Mouse (Mus musculus) urinary bladder, postnatal 36 days (tissue): ENCODE measurements around the gene Pon2.

Experiments used
- DNase-seq, 2 experiments: peaks; one replicate each; pipeline ENCODE4 v3.0.0; 2022; ENCODE audit warnings: low spot score in 2 of 2, mixed read lengths in 1 of 2

Gene Pon2

DNA sequence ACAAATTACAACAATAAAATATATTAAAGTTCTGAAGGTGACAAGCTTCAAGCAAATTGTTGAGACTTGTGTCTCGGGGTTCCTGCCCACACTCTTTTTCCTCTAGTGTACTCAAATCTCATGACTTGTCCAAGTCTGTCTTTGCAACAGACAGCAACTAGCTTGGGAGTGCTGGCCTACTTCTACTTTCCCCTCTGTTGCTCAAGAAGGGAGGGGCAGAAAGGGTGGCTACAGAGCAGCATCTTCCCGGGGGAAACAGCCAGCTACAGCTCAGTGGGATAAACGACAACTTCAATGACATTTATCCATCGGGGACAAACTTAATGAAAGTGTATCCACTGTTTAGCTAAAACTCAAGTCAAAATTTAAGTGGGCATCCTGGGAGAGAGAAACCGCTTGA, 5.4 kb downstream of the Pon2 start:
- DNase-seq: no peak

DNA sequence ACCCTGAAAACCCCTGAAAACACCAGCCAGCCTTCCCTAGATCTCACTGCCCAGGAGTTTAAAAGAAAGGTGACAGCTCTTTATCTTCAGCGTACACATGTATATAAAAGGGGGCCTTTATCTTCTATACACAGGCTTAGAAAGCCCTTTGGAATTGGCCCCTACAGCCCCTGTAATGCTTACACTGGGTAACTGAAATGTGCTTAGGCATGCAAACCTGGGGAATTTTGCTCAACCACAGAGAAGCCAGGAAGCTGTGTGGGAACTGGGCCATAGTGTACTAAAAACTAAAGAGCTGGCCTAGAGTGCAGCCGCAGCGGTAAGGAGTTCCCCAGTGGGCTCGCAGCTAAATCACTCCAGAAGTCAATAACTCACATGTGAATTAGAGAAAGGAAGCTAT, 6.8 kb downstream of the Pon2 start:
- peak in 1 of 2 experiments; percentile 29 for DNase-seq

DNA sequence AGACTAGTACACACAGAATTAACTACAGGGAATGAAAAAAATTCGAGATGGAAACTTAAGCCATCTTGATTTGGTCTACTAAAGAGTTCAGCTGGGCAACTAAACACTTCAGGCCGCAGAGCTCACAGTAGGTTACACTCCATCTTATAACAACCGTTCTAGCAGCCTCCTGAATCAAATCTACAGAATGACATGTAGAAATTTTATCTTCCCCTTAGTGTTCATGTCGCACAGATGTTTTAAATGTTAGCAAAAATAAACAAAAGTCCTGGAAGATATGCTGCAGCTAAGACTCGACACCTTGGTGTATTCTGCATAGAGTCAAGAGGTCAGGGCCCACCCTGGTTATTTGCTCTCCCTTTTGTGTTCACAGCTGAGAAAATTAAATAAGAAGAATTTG, 10.3 kb downstream of the Pon2 start:
- DNase-seq: no peak

DNA sequence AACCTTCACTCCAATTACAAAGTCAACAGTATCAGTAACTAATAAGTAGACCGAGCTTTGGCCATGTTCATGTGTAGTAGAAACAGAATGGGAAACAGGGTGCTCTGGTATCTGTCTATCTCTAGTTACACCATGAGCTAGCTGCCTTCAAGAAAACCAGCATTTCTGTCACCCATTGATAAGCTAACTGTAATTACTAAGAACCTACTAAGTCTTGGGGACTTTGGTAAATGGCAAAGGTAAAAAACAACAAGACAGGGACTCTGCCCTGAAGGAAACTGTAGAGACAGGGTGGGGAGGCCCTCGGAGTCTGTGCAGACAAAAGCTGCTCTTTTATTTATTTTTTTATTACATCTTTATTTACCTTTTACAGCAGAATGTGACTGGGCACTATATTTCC, 10.9 kb downstream of the Pon2 start:
- DNase-seq: no peak

DNA sequence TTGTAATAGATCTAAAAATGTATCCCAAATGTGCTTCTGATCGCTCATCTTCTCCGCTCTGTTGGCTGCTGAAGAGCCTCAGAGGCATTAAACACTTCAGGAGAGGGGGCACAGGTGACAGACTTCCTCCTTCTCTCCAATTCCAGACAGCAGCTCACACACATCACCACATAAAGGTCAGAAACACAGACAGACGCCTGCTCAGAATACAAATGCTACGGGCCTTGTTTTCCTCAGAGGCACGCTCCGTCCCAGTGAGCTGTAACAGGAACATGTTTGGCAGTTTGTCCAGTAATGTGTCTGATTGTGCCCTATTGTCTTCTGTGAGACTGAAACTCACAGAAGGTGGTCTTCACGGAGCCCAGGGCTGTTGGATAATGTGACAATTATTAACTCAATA, 15.8 kb downstream of the Pon2 start:
- DNase-seq: no peak

DNA sequence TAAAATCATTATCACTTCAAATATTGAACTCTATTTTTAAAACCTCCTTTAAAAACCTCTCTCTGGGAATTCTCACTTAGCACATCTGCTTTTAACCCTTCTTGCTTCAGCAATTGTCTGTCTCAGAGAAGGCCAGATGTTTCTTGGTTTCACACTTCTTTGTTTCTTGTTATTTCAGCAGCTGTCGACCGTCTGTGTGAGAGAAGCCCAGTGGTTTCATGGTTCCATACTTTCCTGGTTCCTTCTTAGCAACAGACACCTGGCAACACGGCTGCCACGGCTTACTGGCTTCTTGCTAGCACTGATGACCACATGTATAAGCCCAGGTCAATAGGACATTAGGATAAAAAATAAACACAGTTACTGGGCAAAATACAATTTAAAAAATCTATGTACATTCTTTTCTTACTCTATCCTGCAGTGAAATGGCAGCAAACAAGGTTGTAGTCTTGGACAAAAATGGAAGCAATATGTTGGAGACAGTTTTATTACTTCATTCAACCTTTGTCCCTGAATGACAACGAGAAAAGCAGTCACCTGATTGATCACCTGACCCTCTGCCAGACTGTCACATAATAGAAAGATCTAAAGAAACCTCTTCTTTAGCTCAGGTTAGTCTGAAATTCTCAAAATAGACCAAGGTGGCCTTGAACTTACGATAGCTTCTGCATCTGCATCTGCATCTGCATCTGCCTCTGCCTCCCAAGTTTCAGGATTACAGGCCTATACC, 17.5 kb downstream of the Pon2 start:
- DNase-seq: no peak

DNA sequence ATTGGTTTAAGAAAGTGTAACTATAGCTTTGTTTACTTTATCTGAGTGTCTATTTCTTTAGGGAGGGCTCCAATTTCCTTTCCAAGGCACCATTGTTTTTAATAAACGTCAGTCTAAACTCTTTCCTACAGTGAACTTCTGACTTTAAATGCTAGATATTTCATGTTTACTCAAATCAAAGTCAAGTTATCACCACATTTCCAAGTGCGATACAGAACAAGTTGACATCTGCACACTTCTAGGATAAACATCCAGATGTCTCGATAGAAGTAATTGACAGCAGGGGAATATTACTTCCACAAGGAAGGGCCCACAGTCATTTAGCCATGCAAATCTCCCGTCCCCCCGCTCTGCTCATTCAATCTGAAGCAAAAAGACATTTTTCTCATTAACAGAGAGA, 20.3 kb downstream of the Pon2 start:
- no peak for DNase-seq

DNA sequence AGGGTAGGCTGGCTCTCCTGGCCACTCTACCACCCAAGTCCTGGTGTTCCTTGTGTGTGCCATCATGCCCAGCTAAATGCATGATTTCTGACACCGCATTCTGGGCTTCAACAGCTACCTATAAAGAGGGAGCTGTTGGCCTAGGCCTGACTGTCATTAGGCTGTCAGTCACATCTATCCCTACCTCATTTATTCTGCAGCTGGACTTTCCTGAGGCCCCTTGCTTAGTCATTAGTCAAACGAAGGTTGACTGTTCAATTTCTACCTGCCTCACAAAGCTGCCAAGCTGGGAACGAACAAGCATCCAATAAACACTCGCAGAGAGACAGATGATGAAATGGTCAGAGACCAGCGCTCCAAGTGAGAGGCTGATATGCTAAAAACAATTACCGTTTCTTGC, 28.6 kb downstream of the Pon2 start:
- DNase-seq: no peak

DNA sequence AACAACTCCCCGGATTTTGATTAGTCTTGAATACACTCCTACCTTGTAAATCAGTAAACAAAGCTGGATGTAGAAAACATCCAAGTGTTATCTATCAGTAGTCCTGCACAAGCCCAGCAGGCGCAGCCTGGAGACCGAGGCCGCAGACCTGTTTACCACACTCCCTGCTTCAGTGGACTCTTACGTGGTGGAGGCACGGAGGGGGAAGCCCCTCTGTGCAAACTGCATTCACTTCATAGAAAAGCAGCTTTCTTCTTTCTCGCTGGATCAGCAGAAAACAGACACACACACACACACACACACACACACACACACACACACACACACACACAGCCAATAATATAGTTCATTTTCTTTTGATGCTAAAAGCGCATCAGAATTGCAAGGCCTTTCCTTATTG, 33.5 kb downstream of the Pon2 start:
- DNase-seq: no peak

DNA sequence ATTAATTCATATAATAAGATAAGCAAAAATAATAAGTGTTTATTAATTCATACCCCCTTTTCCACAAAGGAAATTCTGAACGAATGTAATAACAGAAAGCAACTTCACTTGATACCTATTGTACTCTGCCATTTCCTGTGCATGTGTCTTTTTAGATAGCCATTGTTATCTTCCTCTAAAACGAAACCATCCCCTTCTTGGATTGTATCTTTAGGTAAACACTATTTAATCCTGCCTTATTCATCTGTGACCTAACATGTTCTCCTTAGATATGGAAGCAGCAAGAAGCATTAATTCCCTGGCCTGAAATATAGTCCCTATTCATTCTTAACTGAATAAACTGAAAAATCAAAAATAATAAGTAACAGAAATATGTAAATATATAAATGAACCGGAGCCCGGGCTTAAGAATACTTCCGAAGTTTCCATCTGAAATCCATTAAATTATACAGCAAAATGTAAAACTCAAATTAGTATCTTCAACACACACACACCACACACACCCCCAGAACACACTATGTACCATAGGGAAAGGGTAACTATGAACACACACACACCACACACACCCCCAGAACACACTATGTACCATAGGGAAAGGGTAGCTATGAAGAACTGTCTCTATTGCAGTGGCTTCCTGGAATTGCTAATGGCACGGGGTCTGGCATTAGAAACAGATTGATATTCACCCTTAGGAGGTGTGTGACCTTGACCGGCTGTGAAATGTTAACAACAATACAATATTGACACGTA, 34.8 kb downstream of the Pon2 start:
- no peak for DNase-seq

DNA sequence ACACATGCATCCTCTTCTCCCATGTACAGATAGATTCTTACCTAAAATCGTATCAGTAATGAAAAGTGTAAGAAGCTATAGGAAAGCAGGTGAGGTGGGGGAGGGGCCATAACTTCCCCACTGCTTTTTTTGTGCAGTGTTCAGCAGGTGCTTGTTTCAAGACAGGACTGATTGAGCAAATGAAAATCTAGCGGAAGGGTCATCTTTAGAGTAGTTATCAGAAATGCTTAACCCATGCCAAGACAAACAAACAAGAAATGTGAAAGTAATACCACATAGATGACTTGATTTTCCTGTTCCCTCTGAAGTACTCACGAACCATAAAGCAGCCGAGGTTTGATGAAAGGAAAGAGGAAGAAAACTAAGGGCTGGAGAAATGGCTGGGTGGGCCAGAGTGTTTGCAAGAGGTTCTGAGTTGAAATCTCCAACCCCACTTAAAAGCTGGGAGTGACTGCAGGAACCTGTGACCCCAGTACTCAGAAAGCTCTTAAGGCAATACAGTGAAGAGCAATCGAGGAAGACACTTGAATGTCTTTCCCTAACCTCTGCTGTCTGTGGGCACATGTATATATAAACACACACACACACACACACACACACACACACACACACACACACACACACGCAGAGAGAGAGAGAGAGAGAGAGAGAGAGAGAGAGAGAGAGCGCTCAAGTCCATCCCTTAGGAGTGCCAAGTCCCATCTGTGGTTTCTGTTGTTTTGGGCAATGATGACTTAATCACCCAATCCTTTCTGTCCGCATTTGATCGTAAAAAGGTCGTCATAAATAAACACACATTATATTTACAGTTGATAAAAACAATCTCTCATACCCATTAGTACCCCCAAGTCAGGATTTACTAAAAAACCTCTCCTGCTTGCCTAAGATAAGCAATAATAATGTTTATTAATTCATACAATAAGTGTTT, 35.7 kb downstream of the Pon2 start:
- DNase-seq: no peak

DNA sequence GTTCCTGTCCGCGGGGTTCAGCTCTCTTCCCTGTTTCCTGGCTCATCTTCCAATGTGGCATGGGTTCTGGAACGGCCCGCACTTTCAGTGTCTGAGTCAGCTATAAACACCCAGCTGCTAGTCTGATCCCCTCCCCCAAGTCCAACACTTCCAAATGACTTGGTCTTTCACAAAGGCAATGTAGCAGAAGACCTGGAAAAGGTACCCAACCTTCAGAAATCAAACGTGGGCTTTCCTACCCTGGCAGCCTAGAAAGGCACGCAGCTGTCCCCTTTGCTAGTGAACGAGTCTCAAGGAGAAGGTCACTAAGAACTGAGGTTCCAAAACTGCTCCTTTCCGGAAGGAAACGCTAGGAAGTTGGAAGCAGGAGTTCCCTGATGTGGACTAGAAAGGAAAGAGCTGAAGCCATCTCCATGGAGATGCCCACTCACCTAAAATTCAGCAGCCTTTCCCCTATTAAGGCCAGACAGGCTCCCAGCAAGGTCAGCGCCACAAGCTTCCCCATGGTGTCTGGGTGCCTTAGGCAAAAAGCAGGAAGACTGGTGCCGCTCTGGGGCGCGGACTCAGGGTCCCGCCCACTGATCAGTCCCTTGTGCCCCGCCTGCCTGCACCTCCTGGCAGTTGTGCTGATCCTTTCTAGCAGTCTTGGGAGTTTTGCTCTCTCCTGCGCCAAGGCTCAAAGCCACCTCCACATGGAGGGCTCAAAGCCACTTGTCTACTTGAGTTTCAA, 42.4 kb downstream of the Pon2 start, which contains the start of gene Pon3:
Pon3 (minus strand) TSS at position 565 of the 730 bp plus-strand sequence.
- peak; percentile 55 to 77 for DNase-seq

DNA sequence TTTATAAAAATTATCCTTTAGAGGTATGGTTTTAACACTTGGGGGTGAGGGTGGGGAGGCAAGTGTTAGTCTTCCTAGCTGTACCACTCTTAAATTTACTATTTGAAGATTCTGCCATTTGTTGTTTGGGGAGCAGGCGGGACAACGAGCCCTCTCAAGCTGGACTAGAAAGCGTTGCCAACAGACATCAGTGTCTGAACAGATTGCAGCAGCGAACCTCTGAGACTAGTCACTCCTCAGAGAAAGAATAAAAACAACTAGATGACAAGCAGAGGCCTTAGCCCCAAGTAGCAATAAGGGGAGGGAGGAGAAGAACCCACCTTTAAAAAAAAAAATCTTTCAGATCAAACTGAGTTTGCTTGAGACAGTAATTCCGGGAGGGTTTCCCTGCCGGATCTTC, 43.0 kb downstream of the Pon2 start:
- DNase-seq: no peak

DNA sequence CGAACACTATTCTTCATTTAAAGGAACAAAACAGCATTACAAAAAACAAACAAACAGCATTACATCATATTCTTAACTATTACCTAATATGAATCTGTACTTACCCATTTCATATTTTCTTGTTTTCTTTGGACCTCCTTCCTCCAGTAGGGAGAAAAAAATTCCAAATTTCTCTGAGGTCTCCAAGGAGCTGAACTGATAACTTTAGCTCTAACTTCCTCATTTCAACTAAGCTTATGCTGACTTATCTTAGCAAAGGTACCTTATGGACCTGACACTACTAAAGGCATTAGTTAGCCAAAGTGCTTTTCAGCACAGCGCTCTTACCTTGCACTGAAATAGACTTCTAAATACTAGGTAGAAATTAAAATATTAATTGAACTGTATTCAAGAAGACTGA, 43.4 kb downstream of the Pon2 start:
- no peak for DNase-seq

DNA sequence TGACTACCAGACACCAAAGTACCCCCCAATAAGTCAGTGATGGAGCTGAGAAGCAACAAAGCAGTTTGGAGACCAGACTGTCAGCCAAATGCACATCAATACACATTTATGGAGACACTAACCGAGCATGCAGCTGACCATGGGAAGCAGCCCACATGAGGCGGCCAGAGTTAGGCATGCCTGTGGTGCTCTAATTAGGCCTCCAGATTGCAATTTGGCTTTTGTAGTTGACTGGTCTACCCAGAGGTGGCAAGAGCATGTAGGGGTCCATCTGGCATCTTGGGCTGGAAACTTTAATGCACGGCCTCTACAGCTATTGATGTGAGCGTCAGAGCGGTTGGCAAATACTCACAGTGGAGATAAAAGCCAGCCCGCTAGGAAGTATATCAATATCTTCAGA, 52.3 kb downstream of the Pon2 start:
- DNase-seq: no peak

DNA sequence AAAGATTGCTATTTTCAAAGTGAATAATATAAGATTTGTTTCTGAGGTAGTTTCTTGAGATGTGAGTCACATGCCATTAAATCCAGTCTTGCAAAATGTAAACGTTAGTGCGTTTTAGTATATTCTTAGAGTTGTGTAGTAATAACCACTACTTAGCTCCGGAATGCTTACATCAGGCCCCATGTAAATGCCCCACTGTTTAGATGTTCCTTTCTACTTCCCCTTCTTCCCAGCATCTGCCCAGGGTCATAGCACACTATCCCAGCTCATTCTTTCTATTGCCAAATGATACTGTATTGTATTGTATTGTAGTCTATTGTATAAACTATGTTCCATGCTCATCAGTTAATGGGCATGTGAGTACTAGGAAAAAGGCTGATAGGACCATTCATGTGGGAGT, 59.5 kb downstream of the Pon2 start:
- no peak for DNase-seq

DNA sequence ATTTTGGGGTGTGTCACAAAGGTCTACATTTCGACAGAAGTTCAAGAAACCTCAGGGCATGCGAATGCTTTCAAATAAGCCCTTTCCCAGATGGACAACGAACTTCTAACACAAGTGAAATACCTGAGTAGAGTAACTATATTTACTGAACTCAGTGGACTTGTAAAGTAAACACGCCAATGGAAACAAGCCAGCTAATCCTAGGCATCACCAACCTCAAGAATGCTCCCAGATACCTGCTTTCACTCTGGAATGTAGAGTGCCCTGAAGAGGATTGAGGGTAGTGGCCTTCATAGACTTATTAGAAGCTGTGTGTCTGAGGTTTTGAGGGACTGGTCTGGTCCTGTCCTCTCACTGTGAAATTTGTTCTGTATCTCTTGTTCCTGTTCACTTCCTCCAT, 60.7 kb downstream of the Pon2 start:
- DNase-seq: no peak

DNA sequence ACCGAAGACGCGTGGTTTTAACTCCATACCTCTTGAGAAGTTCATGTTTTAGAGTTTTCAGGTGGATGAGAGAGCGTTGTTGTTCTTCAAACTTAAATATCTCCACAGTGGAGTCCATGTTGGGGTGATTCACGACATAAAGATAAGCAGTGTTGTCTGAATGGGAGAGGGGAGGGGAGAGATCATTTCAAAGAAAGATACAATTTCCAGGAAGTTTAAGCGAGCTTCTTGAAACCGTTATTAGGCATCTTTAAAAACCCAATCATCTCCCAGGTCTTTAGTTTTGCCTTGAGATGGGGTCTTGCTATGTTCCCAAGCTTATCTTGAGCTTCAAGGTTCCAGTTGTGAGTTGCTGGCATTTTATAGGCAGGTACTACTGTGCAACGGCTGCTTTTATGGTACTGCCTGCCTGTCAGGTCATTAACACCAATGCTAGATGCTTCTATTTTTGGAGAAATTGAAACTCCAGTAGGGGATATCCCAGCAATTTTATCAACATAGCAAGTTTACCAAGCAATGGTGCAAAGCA, 61.3 kb downstream of the Pon2 start:
- no peak for DNase-seq

DNA sequence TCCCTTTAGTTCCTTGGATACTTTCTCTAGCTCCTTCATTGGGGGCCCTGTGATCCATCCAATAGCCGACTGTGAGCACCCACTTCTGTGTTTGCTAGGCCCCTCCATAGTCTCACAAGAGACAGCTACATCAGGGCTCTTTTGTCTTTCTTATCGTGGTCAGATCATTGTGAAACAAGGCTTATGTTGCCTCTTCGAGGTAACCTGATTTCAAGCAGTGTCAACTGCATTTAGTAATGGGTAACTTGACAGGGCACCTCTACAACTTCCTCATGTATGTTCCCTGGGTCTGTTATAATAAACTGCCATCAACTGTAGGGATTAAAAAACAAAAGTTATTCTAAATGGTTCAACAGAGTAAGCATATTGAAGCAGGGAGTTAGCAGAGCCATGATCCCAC, 63.7 kb downstream of the Pon2 start:
- DNase-seq: no peak

DNA sequence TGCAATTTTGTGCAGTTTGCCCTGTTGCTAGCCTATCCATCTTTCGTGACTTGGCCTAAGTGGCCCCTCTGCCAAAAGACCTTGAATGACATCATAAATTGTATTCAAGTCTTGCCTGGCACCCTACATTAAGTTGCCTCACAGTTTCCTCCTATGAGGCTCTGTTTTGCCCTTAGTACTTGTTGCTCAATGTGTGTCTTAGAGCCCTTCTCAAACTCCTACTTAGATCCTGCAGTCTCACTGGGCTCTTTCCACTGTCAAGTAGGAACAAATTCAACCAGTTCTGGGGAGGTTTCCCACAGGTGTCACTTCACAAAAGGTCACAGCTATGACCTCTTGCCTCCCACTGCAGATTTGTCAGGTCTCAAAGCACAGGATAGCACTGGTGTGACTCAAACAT, 64.4 kb downstream of the Pon2 start:
- peak in 1 of 2 experiments; percentile 8 for DNase-seq

DNA sequence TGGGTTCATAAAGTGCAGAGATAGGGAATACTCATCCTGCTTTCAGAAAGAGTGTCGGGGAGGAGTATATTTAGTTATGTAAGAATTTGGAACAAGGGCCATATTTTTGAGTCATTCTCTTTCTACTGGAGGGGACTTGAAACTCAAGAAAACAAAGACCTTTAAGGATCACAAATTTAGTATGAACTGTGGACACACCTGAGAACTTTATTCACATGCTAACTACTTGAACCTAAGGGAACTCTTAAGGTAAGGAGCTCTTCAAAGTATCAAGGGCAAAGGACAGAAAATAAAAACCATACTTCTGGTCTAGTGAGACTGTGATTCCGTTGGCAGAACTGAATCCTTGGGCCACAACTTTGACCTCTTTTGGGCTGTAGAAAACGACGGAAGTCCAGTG, 66.2 kb downstream of the Pon2 start:
- no peak for DNase-seq
